Comparison of ENCODE assay signal across 17 mouse cellular contexts in the genomic region with DNA sequence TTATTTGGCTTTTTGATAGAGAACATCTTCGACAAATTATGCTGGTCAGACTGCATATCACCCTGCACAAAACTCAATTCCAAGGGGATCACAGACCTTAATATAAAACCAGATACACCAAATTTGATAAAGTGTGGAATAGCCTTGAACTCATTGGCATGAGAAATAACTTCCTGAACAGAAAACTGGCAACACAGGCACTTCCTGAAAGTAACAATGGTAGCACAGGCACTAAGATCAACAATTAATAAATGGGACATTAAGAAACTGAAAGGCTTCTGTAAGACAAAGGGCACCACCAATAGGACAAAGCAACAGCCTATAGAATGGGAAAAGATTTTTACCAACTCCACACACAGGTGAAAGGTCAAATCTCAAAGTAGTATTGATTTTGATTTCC.
"Had no signal": no experiment of that assay in that cellular context is flagged by ENCODE, and none has a peak within 500 bp of the region (broad histone marks: within the 10 kb centered on the region; RNA-seq: fewer than 3 reads in every experiment).

No protein-coding gene starts in this region.

- H3K4me2 ChIP-seq: limb, embryonic 13.5 days; liver, embryonic 12.5 days; liver, embryonic 15.5 days; lung, embryonic 15.5 days; midbrain, embryonic 13.5 days had no signal

- H3K4me3 ChIP-seq: layer of hippocampus, adult 2 months; limb, embryonic 10.5 days; limb, embryonic 13.5 days; liver, embryonic 12.5 days; liver, embryonic 15.5 days; lung, embryonic 15.5 days; midbrain, embryonic 13.5 days had no signal

- ATAC-seq: inflammation-experienced regulatory T-cells, adult 6 months; intestine, embryonic 16.5 days; liver, embryonic 12.5 days; midbrain, embryonic 13.5 days had no signal

- H3K27ac ChIP-seq: kidney, postnatal 0 days; layer of hippocampus, adult 2 months; limb, embryonic 10.5 days; limb, embryonic 13.5 days; liver, embryonic 12.5 days; liver, embryonic 15.5 days; lung, embryonic 15.5 days; macrophage; midbrain, embryonic 13.5 days had no signal

- H3K4me1 ChIP-seq: limb, embryonic 10.5 days; limb, embryonic 13.5 days; liver, embryonic 12.5 days; liver, embryonic 15.5 days; lung, embryonic 15.5 days; midbrain, embryonic 13.5 days had no signal

- H3K9me3 ChIP-seq: limb, embryonic 10.5 days; limb, embryonic 13.5 days; liver, embryonic 12.5 days; liver, embryonic 15.5 days; lung, embryonic 15.5 days; midbrain, embryonic 13.5 days had no signal

- H3K27me3 ChIP-seq: limb, embryonic 13.5 days; liver, embryonic 12.5 days; liver, embryonic 15.5 days; lung, embryonic 15.5 days; midbrain, embryonic 13.5 days had no signal

- H3K9ac ChIP-seq: limb, embryonic 13.5 days; liver, embryonic 12.5 days; liver, embryonic 15.5 days; lung, embryonic 15.5 days; midbrain, embryonic 13.5 days had no signal

- H3K36me3 ChIP-seq: limb, embryonic 10.5 days; limb, embryonic 13.5 days; liver, embryonic 12.5 days; liver, embryonic 15.5 days; lung, embryonic 15.5 days; midbrain, embryonic 13.5 days had no signal

- DNase-seq: kidney, adult 8-10 months; kidney, postnatal 25 days; layer of hippocampus, adult 9-11 months; liver; thymus, adult 18-20 months; thymus, postnatal 36 days had no signal
